Mouse (Mus musculus) kidney, embryonic 16.5 days (tissue): ENCODE measurements around the gene Cep135. TPM values are rescaled to one million over a fixed set of nuclear protein-coding genes. Genes with fewer than 3 reads are reported as not detected.

Experiments used
- ATAC-seq: fragments of 200-750 bp; cut with Nextera tagmentation; 2 replicates; pipeline ENCODE4 v1.8.0; 2017; ENCODE audit warnings: moderate TSS enrichment; ENCODE audit not compliant: low FRiP score, low TSS enrichment
- H3K27ac ChIP-seq: fragments of 300-500 bp; sonication (generic); 2 replicates; pipeline ENCODE4 v1.5.1; 2014; ENCODE audit warnings: low read length
- H3K27me3 ChIP-seq: fragments of 300-500 bp; sonication (generic); 2 replicates; pipeline ENCODE4 v1.6.1; 2014; ENCODE audit warnings: low read length, control low read depth, mixed read lengths; ENCODE audit not compliant: insufficient read depth
- H3K36me3 ChIP-seq: fragments of 300-500 bp; sonication (generic); 2 replicates; pipeline ENCODE4 v1.6.1; 2014; ENCODE audit warnings: low read length, control low read depth, mixed read lengths; ENCODE audit not compliant: insufficient read depth
- H3K4me1 ChIP-seq: fragments of 300-500 bp; sonication (generic); 2 replicates; pipeline ENCODE4 v1.6.1; 2014; ENCODE audit warnings: low read length, control low read depth, mixed read lengths; ENCODE audit not compliant: insufficient read depth
- H3K4me2 ChIP-seq: fragments of 300-500 bp; sonication (generic); replicated peaks from 2 replicates; pipeline ENCODE4 v1.6.1; 2014; ENCODE audit warnings: low read depth, low read length
- H3K4me3 ChIP-seq: fragments of 300-500 bp; sonication (generic); 2 replicates; pipeline ENCODE4 v1.5.1; 2014; ENCODE audit warnings: mild to moderate bottlenecking, low read length
- H3K9ac ChIP-seq: fragments of 300-500 bp; sonication (generic); replicated peaks from 2 replicates; pipeline ENCODE4 v1.6.1; 2014; ENCODE audit warnings: low read length
- H3K9me3 ChIP-seq: fragments of 300-500 bp; sonication (generic); 2 replicates; pipeline ENCODE4 v1.6.1; 2016; ENCODE audit warnings: low read length, control low read depth
- WGBS: fragments of 180-500 bp; shearing (Covaris S2); extraction: QIAGEN DNeasy Blood & Tissue Kit; methylation state at CpG from one replicate; pipeline ENCODE4 v1.1.7; 2014; 5-methylcytosine and 5-hydroxymethylcytosine counted together
- polyA plus RNA-seq: library from polyadenylated mRNA; unstranded; fragments of >200 nt; fragmentation: Nextera tagmentation; extraction: Ambion mirVana; gene quantifications from 2 replicates; pipeline ENCODE4 v1.2.1, GENCODE M21; 2015

The Cep135 gene
- 6.4 and 7.3 TPM in 2 replicates for polyA plus RNA-seq

GRCm38 (mm10) chr5:76588551-76589283 is at the start of gene Cep135:
Gene Cep135, plus strand, starts transcription at chr5:76588698.
- no peaks in the 10 kb centered on the region for H3K9me3 ChIP-seq
- WGBS, result under 1% methylated on average over 74 of the region's 92 CpGs
- H3K9ac ChIP-seq, result peak within 1 kb of the TSS; percentile 95
- peak within 1 kb of the TSS; percentile 94 for H3K27ac ChIP-seq
- peak; percentile 98 for ATAC-seq
- no peaks in the 10 kb centered on the region for H3K27me3 ChIP-seq
- peaks cover 5% of the 10 kb centered on the region; the same call in 1 of the 2 replicates for H3K36me3 ChIP-seq
- peaks cover 5% of the 10 kb centered on the region; the same call in 1 of the 2 replicates for H3K4me1 ChIP-seq
- H3K4me2 ChIP-seq, result peak within 1 kb of the TSS; percentile 67
- peak within 1 kb of the TSS; percentile 93 for H3K4me3 ChIP-seq

GRCm38 (mm10) chr5:76540181-76540580 is 48.3 kb upstream of the Cep135 start:
- Histone ChIP-seq H3K4me1 (no peaks in the 10 kb centered on the region), H3K27ac (no peak overlapping the region), H3K36me3 (peaks cover 60% of the 10 kb centered on the region), H3K9me3 (no peaks in the 10 kb centered on the region), H3K9ac (no peak overlapping the region), H3K27me3 (no peaks in the 10 kb centered on the region), H3K4me3 (no peak overlapping the region), H3K4me2 (no peak overlapping the region)
- 81% methylated on average over 8 of the region's 8 CpGs for WGBS
- ATAC-seq, result no peak

GRCm38 (mm10) chr5:76540842-76541241 is 47.7 kb upstream of the Cep135 start:
- H3K4me1 ChIP-seq, result no peaks in the 10 kb centered on the region
- no peak overlapping the region for H3K27ac ChIP-seq
- H3K4me3 ChIP-seq, result no peak overlapping the region
- H3K4me2 ChIP-seq, result no peak overlapping the region
- no peaks in the 10 kb centered on the region for H3K9me3 ChIP-seq
- H3K9ac ChIP-seq, result no peak overlapping the region
- no peaks in the 10 kb centered on the region for H3K27me3 ChIP-seq
- no peak for ATAC-seq
- peaks cover 61% of the 10 kb centered on the region for H3K36me3 ChIP-seq

GRCm38 (mm10) chr5:76543200-76543599 is 45.3 kb upstream of the Cep135 start:
- H3K36me3 ChIP-seq, result peaks cover 41% of the 10 kb centered on the region
- no peak for ATAC-seq
- H3K4me3 ChIP-seq, result no peak overlapping the region
- WGBS, result 84% methylated on average over 8 of the region's 8 CpGs
- no peaks in the 10 kb centered on the region for H3K27me3 ChIP-seq
- no peaks in the 10 kb centered on the region for H3K9me3 ChIP-seq
- H3K27ac ChIP-seq, result no peak overlapping the region
- H3K4me1 ChIP-seq, result no peaks in the 10 kb centered on the region
- no peak overlapping the region for H3K9ac ChIP-seq
- H3K4me2 ChIP-seq, result no peak overlapping the region

GRCm38 (mm10) chr5:76550426-76550825 is 38.1 kb upstream of the Cep135 start:
- no peak overlapping the region for H3K4me3 ChIP-seq
- H3K4me2 ChIP-seq, result no peak overlapping the region
- no peak for ATAC-seq
- WGBS, result 86% methylated on average over 8 of the region's 8 CpGs
- H3K27me3 ChIP-seq, result no peaks in the 10 kb centered on the region
- H3K9me3 ChIP-seq, result no peaks in the 10 kb centered on the region
- no peak overlapping the region for H3K27ac ChIP-seq
- H3K4me1 ChIP-seq, result no peaks in the 10 kb centered on the region
- H3K36me3 ChIP-seq, result peaks cover 19% of the 10 kb centered on the region
- no peak overlapping the region for H3K9ac ChIP-seq

GRCm38 (mm10) chr5:76565321-76565720 is 23.2 kb upstream of the Cep135 start:
- Histone ChIP-seq H3K4me2 (no peak overlapping the region), H3K9ac (no peak overlapping the region), H3K27me3 (no peaks in the 10 kb centered on the region), H3K36me3 (peaks cover 55% of the 10 kb centered on the region), H3K9me3 (no peaks in the 10 kb centered on the region), H3K27ac (no peak overlapping the region), H3K4me1 (no peaks in the 10 kb centered on the region), H3K4me3 (no peak overlapping the region)
- 35% methylated on average over 3 of the region's 3 CpGs for WGBS
- ATAC-seq, result no peak

GRCm38 (mm10) chr5:76574251-76574650 is 14.2 kb upstream of the Cep135 start:
- Histone ChIP-seq H3K4me2 (no peak overlapping the region), H3K9me3 (peaks cover 6% of the 10 kb centered on the region; the same call in 1 of the 2 replicates), H3K27me3 (no peaks in the 10 kb centered on the region), H3K9ac (no peak overlapping the region), H3K27ac (no peak overlapping the region), H3K36me3 (peaks cover 20% of the 10 kb centered on the region), H3K4me1 (no peaks in the 10 kb centered on the region), H3K4me3 (no peak overlapping the region)
- WGBS, result 74% methylated on average over 7 of the region's 7 CpGs
- ATAC-seq, result no peak

- H3K9ac ChIP-seq, result no peak overlapping the region
- no peak overlapping the region for H3K27ac ChIP-seq
- no peak overlapping the region for H3K4me2 ChIP-seq
- no peaks in the 10 kb centered on the region for H3K4me1 ChIP-seq
- no peak overlapping the region for H3K4me3 ChIP-seq
- no peaks in the 10 kb centered on the region for H3K27me3 ChIP-seq
- H3K36me3 ChIP-seq, result no peaks in the 10 kb centered on the region
- H3K9me3 ChIP-seq, result peaks cover 3% of the 10 kb centered on the region; the same call in 1 of the 2 replicates
- WGBS, result 75% methylated on average over 3 of the region's 3 CpGs
- no peak for ATAC-seq
Measured at GRCm38 (mm10) chr5:76577026-76577425, 11.5 kb upstream of the Cep135 start.

GRCm38 (mm10) chr5:76585378-76585777 is 3.1 kb upstream of the Cep135 start:
- 74% methylated on average over 2 of the region's 2 CpGs for WGBS
- ATAC-seq, result no peak
- no peaks in the 10 kb centered on the region for H3K9me3 ChIP-seq
- no peaks in the 10 kb centered on the region for H3K27me3 ChIP-seq
- no peak overlapping the region for H3K27ac ChIP-seq
- no peak overlapping the region for H3K4me3 ChIP-seq
- H3K4me1 ChIP-seq, result peaks cover 5% of the 10 kb centered on the region; the same call in 1 of the 2 replicates
- no peak overlapping the region for H3K9ac ChIP-seq
- no peaks in the 10 kb centered on the region for H3K36me3 ChIP-seq
- H3K4me2 ChIP-seq, result no peak overlapping the region

- 4% methylated on average over 7 of the region's 7 CpGs for WGBS
- Histone ChIP-seq H3K4me2 (peak overlapping the region; percentile 67), H3K9me3 (no peaks in the 10 kb centered on the region)
Measured at GRCm38 (mm10) chr5:76589311-76589710, 813 bp downstream of the Cep135 start.

More at GRCm38 (mm10) chr5:76589311-76589710, 813 bp downstream of the Cep135 start:
- Histone ChIP-seq H3K27ac (no peak overlapping the region; the same call in 1 of the 2 replicates), H3K4me3 (peak overlapping the region; percentile 93), H3K27me3 (no peaks in the 10 kb centered on the region), H3K36me3 (peaks cover 9% of the 10 kb centered on the region; the same call in 1 of the 2 replicates), H3K9ac (peak overlapping the region; percentile 95), H3K4me1 (peaks cover 5% of the 10 kb centered on the region; the same call in 1 of the 2 replicates)
- no peak for ATAC-seq
